Mouse (Mus musculus) megakaryocyte, embryonic 14.5 days (primary cell): ENCODE measurements around the gene Spryd7. TPM values are rescaled to one million over a fixed set of nuclear protein-coding genes. Genes with fewer than 3 reads are reported as not detected.
"Not testable (repeated sequence)": the region's sequence is repeated elsewhere in the genome, so short reads cannot be mapped to it uniquely, and the experiment has no call there.

ENCODE experiments used
- H3K27me3 ChIP-seq: replicated peaks from 2 replicates; pipeline ENCODE3; 2012; ENCODE audit warnings: inconsistent platforms
- H3K36me3 ChIP-seq: replicated peaks from 2 replicates; pipeline ENCODE3; 2012; ENCODE audit warnings: low read length, inconsistent platforms, mixed read lengths
- H3K4me1 ChIP-seq: 2 replicates; pipeline ENCODE4 v1.6.1; 2012; ENCODE audit warnings: inconsistent platforms
- H3K4me3 ChIP-seq: replicated peaks from 2 replicates; pipeline ENCODE3; 2012; ENCODE audit warnings: moderate library complexity, mild to moderate bottlenecking, inconsistent platforms
- H3K9me3 ChIP-seq: 2 replicates; pipeline ENCODE4 v1.6.1; 2012; ENCODE audit warnings: inconsistent platforms
- FLI1 ChIP-seq: IDR thresholded peaks from 2 replicates; pipeline ENCODE4 v1.6.1; 2012; ENCODE audit warnings: low read length, inconsistent platforms, mixed read lengths
- GATA1 ChIP-seq: IDR thresholded peaks from 3 replicates; pipeline ENCODE4 v1.6.1; 2012; ENCODE audit warnings: mixed read lengths, low read length, inconsistent platforms, borderline replicate concordance
- polyA plus RNA-seq: library from polyadenylated mRNA; stranded (reverse); fragments of >175 nt; gene quantifications from 2 replicates; pipeline ENCODE4 v1.2.3, GENCODE M21; 2012; ENCODE audit warnings: low replicate concordance; ENCODE audit not compliant: insufficient read depth

Spryd7 gene
- polyA plus RNA-seq, result 4.7 and 8.4 TPM in 2 replicates

GRCm38 (mm10) chr14:61556289-61557147 lies at the start of gene Spryd7:
Gene Spryd7, minus strand, starts transcription at chr14:61556886.
- Histone ChIP-seq H3K27me3 (peaks cover 4% of the 10 kb centered on the region), H3K4me1 (peaks cover 22% of the 10 kb centered on the region), H3K36me3 (peaks cover 8% of the 10 kb centered on the region), H3K4me3 (peak within 1 kb of the TSS; percentile 100), H3K9me3 (peaks cover 9% of the 10 kb centered on the region)
- TF ChIP-seq GATA1 (no peak), FLI1 (no peak)

GRCm38 (mm10) chr14:61606088-61606487 lies 49.4 kb upstream of the Spryd7 start:
- H3K4me3 ChIP-seq, H3K27me3 ChIP-seq, H3K9me3 ChIP-seq: not testable (repeated sequence)
- peaks cover 53% of the 10 kb centered on the region for H3K36me3 ChIP-seq
- peaks cover 10% of the 10 kb centered on the region for H3K4me1 ChIP-seq

GRCm38 (mm10) chr14:61604081-61604480 lies 47.4 kb upstream of the Spryd7 start:
- H3K4me1 ChIP-seq, result peaks cover 20% of the 10 kb centered on the region
- no peak overlapping the region for H3K4me3 ChIP-seq
- H3K27me3 ChIP-seq, result no peaks in the 10 kb centered on the region
- peaks cover 58% of the 10 kb centered on the region for H3K36me3 ChIP-seq
- H3K9me3 ChIP-seq, result no peaks in the 10 kb centered on the region
- no peak for TF ChIP-seq FLI1

- Histone ChIP-seq H3K4me1 (peaks cover 24% of the 10 kb centered on the region), H3K4me3 (no peak overlapping the region), H3K9me3 (no peaks in the 10 kb centered on the region), H3K27me3 (no peaks in the 10 kb centered on the region), H3K36me3 (peaks cover 58% of the 10 kb centered on the region)
- TF ChIP-seq GATA1 (no peak), FLI1 (no peak)
These were observed 46.5 kb upstream of the Spryd7 start for GRCm38 (mm10) chr14:61603069-61603755.

GRCm38 (mm10) chr14:61601348-61601747 lies 44.7 kb upstream of the Spryd7 start:
- no peak overlapping the region for H3K4me3 ChIP-seq
- no peaks in the 10 kb centered on the region for H3K9me3 ChIP-seq
- H3K27me3 ChIP-seq, result no peaks in the 10 kb centered on the region
- H3K4me1 ChIP-seq, result peaks cover 24% of the 10 kb centered on the region
- H3K36me3 ChIP-seq, result peaks cover 45% of the 10 kb centered on the region
- TF ChIP-seq FLI1, result no peak
- TF ChIP-seq GATA1, result no peak

GRCm38 (mm10) chr14:61599057-61599806 lies 42.5 kb upstream of the Spryd7 start:
- peak overlapping the region; percentile 96 for H3K4me3 ChIP-seq
- no peaks in the 10 kb centered on the region for H3K27me3 ChIP-seq
- no peaks in the 10 kb centered on the region for H3K9me3 ChIP-seq
- TF ChIP-seq FLI1, result no peak
- TF ChIP-seq GATA1, result no peak
- H3K36me3 ChIP-seq, result peaks cover 28% of the 10 kb centered on the region
- H3K4me1 ChIP-seq, result peaks cover 24% of the 10 kb centered on the region

GRCm38 (mm10) chr14:61597968-61598367 lies 41.3 kb upstream of the Spryd7 start, which contains the start of gene Trim13:
Gene Trim13, plus strand, starts transcription at chr14:61598247.
- TF ChIP-seq FLI1 (no peak), GATA1 (no peak)
- H3K4me3 ChIP-seq, result peak within 1 kb of the TSS; percentile 96
- peaks cover 15% of the 10 kb centered on the region for H3K36me3 ChIP-seq

GRCm38 (mm10) chr14:61596719-61597426 lies 40.2 kb upstream of the Spryd7 start:
- TF ChIP-seq GATA1 (no peak), FLI1 (no peak)
- H3K27me3 ChIP-seq, result no peaks in the 10 kb centered on the region
- peaks cover 21% of the 10 kb centered on the region for H3K4me1 ChIP-seq
- peaks cover 13% of the 10 kb centered on the region for H3K36me3 ChIP-seq
- H3K4me3 ChIP-seq, result no peak overlapping the region
- H3K9me3 ChIP-seq, result no peaks in the 10 kb centered on the region

More at GRCm38 (mm10) chr14:61597968-61598367, 41.3 kb upstream of the Spryd7 start, which contains the start of gene Trim13:
- Histone ChIP-seq H3K9me3 (no peaks in the 10 kb centered on the region), H3K27me3 (no peaks in the 10 kb centered on the region), H3K4me1 (peaks cover 24% of the 10 kb centered on the region)

- Histone ChIP-seq H3K4me3 (peak overlapping the region; percentile 25), H3K27me3 (no peaks in the 10 kb centered on the region), H3K4me1 (peaks cover 17% of the 10 kb centered on the region), H3K36me3 (no peaks in the 10 kb centered on the region), H3K9me3 (no peaks in the 10 kb centered on the region)
- TF ChIP-seq FLI1 (no peak), GATA1 (no peak)
These were observed 32.8 kb upstream of the Spryd7 start for GRCm38 (mm10) chr14:61589288-61590065.
